Mouse (Mus musculus): ENCODE data around the gene Plekho1. TPM values are rescaled to one million over a fixed set of nuclear protein-coding genes. Genes with fewer than 3 reads are reported as not detected.

Plekho1 gene
- polyA plus RNA-seq, 1 experiment from 2014 or later, result 77.0 TPM

DNA sequence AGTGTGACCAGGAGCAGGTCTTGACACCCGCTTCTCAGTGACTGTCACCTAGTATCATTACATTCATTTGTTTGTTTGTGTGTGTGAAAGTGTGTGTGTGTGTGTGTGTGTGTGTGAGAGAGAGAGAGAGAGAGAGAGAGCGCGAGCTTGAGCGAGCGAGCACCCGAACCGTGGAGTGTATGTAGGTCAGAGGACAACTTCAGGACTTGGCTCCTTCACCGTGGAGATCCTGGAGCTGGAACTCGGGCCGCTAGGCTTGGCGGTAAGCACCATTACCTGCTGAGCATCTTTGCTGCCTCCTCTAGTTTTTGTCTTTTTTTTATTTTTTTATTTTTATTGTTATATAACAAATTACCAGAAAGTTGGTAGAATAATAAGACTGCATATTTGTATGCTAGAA lies 34.0 kb upstream of the Plekho1 start:
- peaks cover 30% of the 10 kb centered on the region for H3K36me3 ChIP-seq
- no peaks in the 10 kb centered on the region for H3K4me1 ChIP-seq (replicated peaks)

DNA sequence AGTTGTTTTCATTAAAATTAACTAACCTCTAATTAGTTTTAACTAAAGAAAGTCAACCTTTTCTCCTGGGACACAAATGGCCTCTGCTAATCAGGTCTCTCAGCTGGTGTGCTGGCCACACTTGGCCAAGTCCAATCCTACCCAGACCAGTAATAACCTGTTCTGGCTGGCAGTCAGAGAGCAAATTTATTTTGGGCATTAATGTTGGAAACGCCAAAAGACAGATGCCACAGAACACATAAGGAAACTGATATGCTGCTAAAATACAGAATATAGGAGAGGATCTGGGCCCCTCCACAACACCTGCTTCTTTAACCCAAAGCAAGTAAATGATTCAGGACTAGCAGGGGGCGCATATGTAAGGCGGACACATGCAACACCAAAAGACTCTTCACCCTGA lies 33.5 kb upstream of the Plekho1 start:
- 84% methylated on average over 3 of the region's 3 CpGs for WGBS
- Histone ChIP-seq H3K4me1 (replicated peaks) (no peaks in the 10 kb centered on the region), H3K9me3 (no peaks in the 10 kb centered on the region), H3K36me3 (peaks cover 31% of the 10 kb centered on the region), H3K4me3 (replicated peaks) (no peak overlapping the region), H3K4me2 (replicated peaks) (no peak overlapping the region), H3K27ac (no peak overlapping the region), H3K9ac (replicated peaks) (no peak overlapping the region), H3K27me3 (no peaks in the 10 kb centered on the region)
- no peak for ATAC-seq

More for the DNA sequence above, 34.0 kb upstream of the Plekho1 start:
- Histone ChIP-seq H3K9me3 (no peaks in the 10 kb centered on the region), H3K4me2 (replicated peaks) (no peak overlapping the region), H3K27ac (no peak overlapping the region), H3K27me3 (no peaks in the 10 kb centered on the region), H3K4me3 (replicated peaks) (no peak overlapping the region), H3K9ac (replicated peaks) (no peak overlapping the region)
- no peak for ATAC-seq
- 89% methylated on average over 11 of the region's 11 CpGs for WGBS

DNA sequence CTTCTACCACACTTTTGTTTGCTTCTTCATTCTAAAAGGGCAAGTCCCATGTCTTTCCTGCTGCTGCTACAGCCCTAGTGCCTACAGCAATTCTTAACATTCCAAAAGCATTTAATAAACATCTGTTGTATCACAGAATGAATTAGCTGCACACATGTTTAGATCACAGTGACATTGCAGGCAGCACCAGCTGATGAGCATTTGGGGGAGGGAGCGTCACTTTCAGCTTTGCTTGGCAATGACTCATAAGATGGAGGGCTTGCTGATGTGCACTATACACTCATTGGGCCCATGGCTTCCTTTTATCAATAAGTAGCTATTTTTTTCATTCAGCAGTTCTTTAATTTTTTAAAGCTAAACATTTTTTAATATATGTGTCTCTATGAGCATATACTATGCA lies 32.1 kb upstream of the Plekho1 start:
- no peak overlapping the region for H3K4me3 ChIP-seq (replicated peaks)
- H3K9ac ChIP-seq (replicated peaks), result no peak overlapping the region
- H3K27ac ChIP-seq, result no peak overlapping the region
- no peaks in the 10 kb centered on the region for H3K4me1 ChIP-seq (replicated peaks)
- H3K4me2 ChIP-seq (replicated peaks), result no peak overlapping the region
- no peaks in the 10 kb centered on the region for H3K9me3 ChIP-seq
- WGBS, result 93% methylated on average over 1 of the region's 1 CpGs
- H3K36me3 ChIP-seq, result peaks cover 25% of the 10 kb centered on the region
- no peaks in the 10 kb centered on the region for H3K27me3 ChIP-seq
- no peak for ATAC-seq

GRCm38 (mm10) chr3:96027145-96027544 lies 31.3 kb upstream of the Plekho1 start:
- 86% methylated on average over 1 of the region's 1 CpGs for WGBS
- Histone ChIP-seq H3K4me3 (replicated peaks) (no peak overlapping the region), H3K27ac (no peak overlapping the region), H3K9ac (replicated peaks) (no peak overlapping the region), H3K9me3 (no peaks in the 10 kb centered on the region), H3K36me3 (peaks cover 20% of the 10 kb centered on the region), H3K4me2 (replicated peaks) (no peak overlapping the region), H3K4me1 (replicated peaks) (no peaks in the 10 kb centered on the region), H3K27me3 (no peaks in the 10 kb centered on the region)
- no peak for ATAC-seq

DNA sequence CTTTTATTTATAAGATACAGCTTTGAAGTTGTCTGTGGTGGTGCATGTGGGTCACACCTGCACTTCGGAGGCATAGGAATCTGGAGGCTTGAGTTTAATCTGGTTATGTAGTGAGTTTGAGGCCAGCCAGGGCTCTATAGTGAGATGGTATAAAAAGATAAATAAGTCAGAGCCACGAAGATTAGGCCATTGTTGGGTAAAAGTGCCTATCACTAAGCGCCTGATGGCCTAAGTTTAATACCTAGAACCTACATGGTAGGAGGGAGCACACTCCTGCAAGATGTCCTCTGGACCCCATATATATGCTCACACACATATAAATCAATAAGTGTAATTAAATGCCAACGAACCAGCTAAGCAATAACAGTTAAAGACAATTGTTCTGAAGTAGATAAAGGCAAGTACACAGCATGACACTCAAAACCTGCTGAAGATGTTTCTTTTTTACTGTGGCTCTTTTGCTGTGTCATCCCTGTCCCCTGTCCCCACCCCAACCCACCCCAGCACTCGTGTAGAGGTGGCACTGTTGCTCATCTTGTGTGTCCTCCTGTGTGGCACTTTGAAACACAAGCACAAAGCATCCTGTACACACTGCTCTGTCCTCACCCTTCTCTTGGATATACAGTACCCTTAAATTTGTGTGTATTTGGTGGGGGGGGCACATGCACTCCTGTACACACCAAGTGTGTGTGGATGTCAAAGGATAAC lies 25.8 kb upstream of the Plekho1 start:
- Histone ChIP-seq H3K27ac (no peak overlapping the region), H3K9ac (replicated peaks) (no peak overlapping the region), H3K4me2 (replicated peaks) (no peak overlapping the region), H3K36me3 (peaks cover 11% of the 10 kb centered on the region), H3K9me3 (no peaks in the 10 kb centered on the region), H3K4me3 (replicated peaks) (no peak overlapping the region), H3K4me1 (replicated peaks) (no peaks in the 10 kb centered on the region), H3K27me3 (no peaks in the 10 kb centered on the region)
- 78% methylated on average over 5 of the region's 5 CpGs for WGBS
- ATAC-seq, result no peak

DNA sequence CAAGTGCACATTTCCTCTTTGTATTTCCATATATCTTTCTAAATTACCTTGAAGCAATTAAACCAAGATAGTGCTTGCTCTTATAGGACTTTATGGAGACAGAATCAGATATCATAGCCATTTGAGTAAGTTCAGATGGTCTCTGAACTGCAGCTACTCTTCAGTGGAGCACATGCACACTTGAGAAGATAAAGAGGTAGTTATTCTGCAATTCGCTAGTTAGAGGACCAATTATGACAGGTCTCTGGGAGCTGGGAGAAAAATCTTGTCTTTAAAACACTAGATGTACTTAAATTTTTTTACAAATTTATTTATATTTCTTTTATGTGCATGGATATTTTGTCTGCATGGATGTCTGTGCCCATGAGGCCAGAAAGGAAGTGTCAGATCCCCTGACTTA lies 24.9 kb upstream of the Plekho1 start:
- 81% methylated on average over 1 of the region's 1 CpGs for WGBS
- Histone ChIP-seq H3K27me3 (no peaks in the 10 kb centered on the region), H3K9me3 (no peaks in the 10 kb centered on the region), H3K4me2 (replicated peaks) (no peak overlapping the region), H3K9ac (replicated peaks) (no peak overlapping the region), H3K4me3 (replicated peaks) (no peak overlapping the region), H3K4me1 (replicated peaks) (no peaks in the 10 kb centered on the region), H3K36me3 (peaks cover 11% of the 10 kb centered on the region), H3K27ac (no peak overlapping the region)
- no peak for ATAC-seq

GRCm38 (mm10) chr3:96017461-96017860 lies 21.7 kb upstream of the Plekho1 start:
- ATAC-seq, result no peak
- no peak overlapping the region for H3K27ac ChIP-seq
- H3K27me3 ChIP-seq, result no peaks in the 10 kb centered on the region
- no peak overlapping the region for H3K9ac ChIP-seq (replicated peaks)
- no peak overlapping the region for H3K4me2 ChIP-seq (replicated peaks)
- H3K36me3 ChIP-seq, result peaks cover 6% of the 10 kb centered on the region
- H3K9me3 ChIP-seq, result no peaks in the 10 kb centered on the region
- H3K4me3 ChIP-seq (replicated peaks), result no peak overlapping the region
- WGBS, result 81% methylated on average over 5 of the region's 5 CpGs
- H3K4me1 ChIP-seq (replicated peaks), result no peaks in the 10 kb centered on the region

GRCm38 (mm10) chr3:96016257-96016889 lies 20.6 kb upstream of the Plekho1 start:
- H3K4me2 ChIP-seq (replicated peaks), result no peak overlapping the region
- H3K4me3 ChIP-seq (replicated peaks), result no peak overlapping the region
- H3K9me3 ChIP-seq, result no peaks in the 10 kb centered on the region
- H3K4me1 ChIP-seq (replicated peaks), result no peaks in the 10 kb centered on the region
- H3K9ac ChIP-seq (replicated peaks), result no peak overlapping the region
- H3K27me3 ChIP-seq, result no peaks in the 10 kb centered on the region
- H3K27ac ChIP-seq, result no peak overlapping the region
- WGBS, result 95% methylated on average over 2 of the region's 2 CpGs
- peaks cover 9% of the 10 kb centered on the region; the same call in 1 of the 2 replicates for H3K36me3 ChIP-seq
- ATAC-seq, result no peak

DNA sequence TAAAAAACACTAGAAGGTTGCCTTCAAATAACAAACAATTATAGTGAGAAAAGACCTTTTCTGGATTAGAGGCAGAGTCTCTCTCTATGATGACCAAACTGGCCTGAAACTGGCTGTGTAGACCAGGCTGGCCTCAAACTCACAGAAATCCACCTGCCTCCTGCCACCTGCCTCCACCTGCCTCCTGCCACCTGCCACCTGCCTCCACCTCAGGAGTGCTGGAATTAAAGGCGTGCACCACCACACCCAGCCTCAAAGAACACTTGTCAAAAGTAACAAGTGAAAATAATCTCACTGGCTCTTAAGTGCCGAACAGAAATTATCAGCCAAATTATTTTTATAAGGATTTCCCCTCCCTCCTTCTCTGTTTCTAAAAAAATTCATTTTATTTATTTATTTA lies 19.9 kb upstream of the Plekho1 start:
- Histone ChIP-seq H3K36me3 (peaks cover 15% of the 10 kb centered on the region; the same call in 1 of the 2 replicates), H3K27me3 (no peaks in the 10 kb centered on the region), H3K4me1 (replicated peaks) (no peaks in the 10 kb centered on the region), H3K4me3 (replicated peaks) (no peak overlapping the region), H3K4me2 (replicated peaks) (no peak overlapping the region), H3K9me3 (peaks cover 3% of the 10 kb centered on the region; the same call in 1 of the 2 replicates), H3K9ac (replicated peaks) (no peak overlapping the region), H3K27ac (no peak overlapping the region)
- WGBS, result 88% methylated on average over 2 of the region's 2 CpGs
- no peak for ATAC-seq

DNA sequence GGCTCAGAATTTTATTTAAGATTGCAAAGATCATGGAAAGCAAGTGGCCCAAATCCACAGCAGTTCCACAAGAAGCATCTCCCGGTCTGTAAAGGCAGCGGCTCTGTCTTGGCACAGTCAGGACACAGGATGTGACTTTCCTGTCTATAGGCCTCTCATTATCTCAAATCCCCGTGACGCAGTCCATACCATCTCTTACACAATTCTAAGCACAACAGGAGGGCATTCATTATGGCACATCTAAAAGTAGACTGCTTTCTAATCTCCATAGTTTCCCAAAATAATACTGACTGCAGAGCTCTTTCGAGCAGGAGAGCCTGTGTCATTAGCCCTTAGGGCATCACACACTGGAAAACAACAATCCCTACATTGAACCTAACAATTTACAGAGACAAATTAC lies 17.0 kb upstream of the Plekho1 start:
- 59% methylated on average over 5 of the region's 5 CpGs for WGBS
- H3K36me3 ChIP-seq, result peaks cover 13% of the 10 kb centered on the region; the same call in 1 of the 2 replicates

GRCm38 (mm10) chr3:96008463-96008862 lies 12.7 kb upstream of the Plekho1 start:
- no peaks in the 10 kb centered on the region for H3K27me3 ChIP-seq
- no peak overlapping the region for H3K4me3 ChIP-seq (replicated peaks)
- H3K4me1 ChIP-seq (replicated peaks), result no peaks in the 10 kb centered on the region
- H3K9ac ChIP-seq (replicated peaks), result no peak overlapping the region
- peaks cover 3% of the 10 kb centered on the region; the same call in 1 of the 2 replicates for H3K9me3 ChIP-seq
- peaks cover 13% of the 10 kb centered on the region; the same call in 1 of the 2 replicates for H3K36me3 ChIP-seq
- H3K4me2 ChIP-seq (replicated peaks), result no peak overlapping the region
- ATAC-seq, result no peak
- WGBS, result 72% methylated on average over 6 of the region's 6 CpGs
- no peak overlapping the region for H3K27ac ChIP-seq

More for the DNA sequence above, 17.0 kb upstream of the Plekho1 start:
- H3K27me3 ChIP-seq, result no peaks in the 10 kb centered on the region
- peaks cover 3% of the 10 kb centered on the region; the same call in 1 of the 2 replicates for H3K9me3 ChIP-seq
- no peaks in the 10 kb centered on the region for H3K4me1 ChIP-seq (replicated peaks)
- no peak overlapping the region for H3K27ac ChIP-seq
- H3K4me2 ChIP-seq (replicated peaks), result no peak overlapping the region
- H3K4me3 ChIP-seq (replicated peaks), result no peak overlapping the region
- ATAC-seq, result no peak
- H3K9ac ChIP-seq (replicated peaks), result no peak overlapping the region

DNA sequence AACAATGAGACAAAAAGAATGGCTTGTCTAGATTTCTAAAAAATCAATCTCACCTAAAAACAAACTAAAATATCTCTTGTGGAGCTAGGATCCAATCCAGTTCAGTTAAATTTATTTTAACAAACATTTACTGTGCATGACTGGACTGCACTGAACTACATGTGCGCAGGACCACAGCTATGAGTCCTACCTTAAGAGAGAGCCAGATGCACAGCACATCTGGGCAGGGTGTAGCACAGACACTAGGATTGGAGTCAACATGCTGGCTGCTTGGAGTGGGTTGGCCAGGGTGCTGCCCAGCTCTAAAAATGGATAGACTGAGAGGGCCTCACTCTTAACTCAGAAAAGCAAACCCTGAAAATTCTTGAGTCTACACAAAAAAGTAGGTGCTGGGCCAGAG lies 5.8 kb upstream of the Plekho1 start:
- Histone ChIP-seq H3K9me3 (no peaks in the 10 kb centered on the region), H3K27me3 (no peaks in the 10 kb centered on the region), H3K9ac (replicated peaks) (no peak overlapping the region), H3K4me1 (replicated peaks) (peaks cover 30% of the 10 kb centered on the region), H3K36me3 (peaks cover 7% of the 10 kb centered on the region), H3K4me3 (replicated peaks) (no peak overlapping the region), H3K4me2 (replicated peaks) (no peak overlapping the region), H3K27ac (no peak overlapping the region)
- no peak for ATAC-seq
- WGBS, result 94% methylated on average over 1 of the region's 1 CpGs
